Mouse (Mus musculus): ENCODE data around the gene Ppm1k.
A peak's percentile ranks its signal among the peaks of the same experiment; 100 is the strongest.
"Not testable (repeated sequence)": the region's sequence is repeated elsewhere in the genome, so short reads cannot be mapped to it uniquely, and the experiment has no call there.

Gene Ppm1k

GRCm38 (mm10) chr6:57535386-57535936, at the start of gene Ppm1k:
Gene Ppm1k (minus strand): TSS chr6:57535468.
- DNase-seq (ENCODE audit: low spot score in 2 of 2): peak; percentile 97 to 100

GRCm38 (mm10) chr6:57582356-57582755, 47.1 kb upstream of the Ppm1k start:
- no peak for DNase-seq (ENCODE audit: low spot score in 2 of 2)

GRCm38 (mm10) chr6:57581595-57581994, 46.3 kb upstream of the Ppm1k start:
- DNase-seq (ENCODE audit: low spot score in 2 of 2): no peak

- DNase-seq (ENCODE audit: low spot score in 2 of 2): peak; percentile 59 to 65
Observed at GRCm38 (mm10) chr6:57580881-57581548, 45.7 kb upstream of the Ppm1k start, which contains the start of gene Herc6. Gene Herc6 (plus strand): TSS chr6:57581000.

GRCm38 (mm10) chr6:57571587-57571986, 36.3 kb upstream of the Ppm1k start:
- no peak for DNase-seq (ENCODE audit: low spot score in 2 of 2)

GRCm38 (mm10) chr6:57570170-57570974, 35.1 kb upstream of the Ppm1k start:
- peak; percentile 20 to 72 for DNase-seq (ENCODE audit: low spot score in 2 of 2)

- no peak for DNase-seq (ENCODE audit: low spot score in 2 of 2)
Observed at GRCm38 (mm10) chr6:57567630-57568029, 32.4 kb upstream of the Ppm1k start.

GRCm38 (mm10) chr6:57565452-57565851, 30.2 kb upstream of the Ppm1k start:
- no peak for DNase-seq (ENCODE audit: low spot score in 2 of 2)

GRCm38 (mm10) chr6:57563454-57563853, 28.2 kb upstream of the Ppm1k start:
- no peak for DNase-seq (ENCODE audit: low spot score in 2 of 2)

GRCm38 (mm10) chr6:57557796-57558317, 22.6 kb upstream of the Ppm1k start:
- DNase-seq (ENCODE audit: low spot score in 2 of 2): no peak

GRCm38 (mm10) chr6:57551211-57551796, 16.0 kb upstream of the Ppm1k start:
- no peak for DNase-seq (ENCODE audit: low spot score in 2 of 2)

GRCm38 (mm10) chr6:57544866-57545265, 9.6 kb upstream of the Ppm1k start:
- DNase-seq (ENCODE audit: low spot score in 2 of 2): no peak

- not testable (repeated sequence) for DNase-seq (ENCODE audit: low spot score in 2 of 2)
Observed at GRCm38 (mm10) chr6:57543591-57543990, 8.3 kb upstream of the Ppm1k start.

- DNase-seq (ENCODE audit: low spot score in 2 of 2): no peak
Observed at GRCm38 (mm10) chr6:57541737-57542335, 6.6 kb upstream of the Ppm1k start.

GRCm38 (mm10) chr6:57540950-57541498, 5.8 kb upstream of the Ppm1k start:
- DNase-seq (ENCODE audit: low spot score in 2 of 2): no peak

- no peak for DNase-seq (ENCODE audit: low spot score in 2 of 2)
Observed at GRCm38 (mm10) chr6:57537887-57538286, 2.6 kb upstream of the Ppm1k start.

- DNase-seq (ENCODE audit: low spot score in 2 of 2): no peak
Observed at GRCm38 (mm10) chr6:57535971-57536669, 852 bp upstream of the Ppm1k start.

- DNase-seq (ENCODE audit: low spot score in 2 of 2): peak; percentile 44 to 50
Observed at GRCm38 (mm10) chr6:57534611-57535286, 519 bp downstream of the Ppm1k start.

- peak in 1 of 2 experiments; percentile 31 for DNase-seq (ENCODE audit: low spot score in 2 of 2)
Observed at GRCm38 (mm10) chr6:57534231-57534610, 1.0 kb downstream of the Ppm1k start.

- DNase-seq (ENCODE audit: low spot score in 2 of 2): no peak
Observed at GRCm38 (mm10) chr6:57533410-57533809, 1.9 kb downstream of the Ppm1k start.
